Mouse (Mus musculus): Measurements from ENCODE around the gene Olfr1307. TPM values are rescaled to one million over a fixed set of nuclear protein-coding genes. Genes with fewer than 3 reads are reported as not detected.

The Olfr1307 gene
- polyA plus RNA-seq (2014; fragmentation: Nextera tagmentation; extraction: Ambion mirVana) = not detected in 2 replicates

DNA sequence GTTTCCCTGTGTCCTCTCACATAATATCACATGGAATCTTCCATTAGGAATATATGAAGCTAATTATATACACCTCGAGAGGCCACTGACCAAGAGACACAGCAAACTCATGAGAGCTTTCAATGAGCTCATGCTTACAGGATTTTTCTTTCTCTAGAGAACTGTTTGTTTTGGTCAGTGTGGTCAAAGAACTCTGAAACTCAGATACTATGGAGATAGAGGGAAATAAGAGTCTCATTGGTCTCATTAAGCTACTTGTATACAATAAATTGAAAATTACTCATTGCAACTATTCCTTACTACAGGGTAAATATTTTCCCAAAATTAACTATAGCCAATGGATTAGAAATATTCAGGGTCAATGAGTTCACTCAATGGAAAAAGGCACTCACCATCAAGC is at the start of gene Olfr1307:
Olfr1307 (minus strand) TSS at position 101 of the 400 bp plus-strand sequence.
- Histone ChIP-seq H3K4me1 (ENCODE audit: control insufficient read depth, insufficient read depth, low read length) (no peaks in the 10 kb centered on the region), H3K9me3 (ENCODE audit: control insufficient read depth, low read length) (no peaks in the 10 kb centered on the region), H3K27me3 (ENCODE audit: control insufficient read depth, insufficient read depth, low read length) (no peaks in the 10 kb centered on the region), H3K9ac (ENCODE audit: low read depth, low read length) (no peak within 1 kb of the TSS), H3K36me3 (ENCODE audit: control insufficient read depth, insufficient read depth, low read length) (no peaks in the 10 kb centered on the region), H3K4me3 (ENCODE audit: low read length) (no peak within 1 kb of the TSS), H3K27ac (ENCODE audit: low read depth, low read length) (no peak within 1 kb of the TSS), H3K4me2 (replicated peaks; ENCODE audit: low read depth, low read length) (no peak within 1 kb of the TSS)
- WGBS = 85% methylated on average over 1 of the region's 1 CpGs
- no peak for ATAC-seq (ENCODE audit: low FRiP score, low TSS enrichment)

DNA sequence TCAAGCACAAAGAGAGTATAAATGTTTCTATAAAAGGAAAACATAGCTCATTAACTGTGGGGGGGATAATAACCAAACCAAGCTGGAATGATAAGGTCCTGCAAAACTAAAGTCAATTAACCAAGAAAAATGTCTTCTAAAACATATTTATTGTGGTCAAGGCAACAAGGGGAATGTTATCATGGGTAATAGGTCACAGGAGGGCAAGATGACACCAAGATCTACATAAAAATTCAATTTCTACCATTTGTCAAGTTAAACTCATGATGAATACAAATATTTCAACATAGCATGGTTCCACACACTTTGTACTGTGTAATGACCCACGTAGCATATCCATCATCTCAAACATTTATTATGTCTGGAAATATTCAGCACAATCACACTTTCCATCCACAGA is 40.9 kb upstream of the Olfr1307 start, which contains the start of gene Olfr1309:
Olfr1309 (minus strand) TSS at position 101 of the 400 bp plus-strand sequence.
- no peak within 1 kb of the TSS for H3K4me2 ChIP-seq (replicated peaks; ENCODE audit: low read depth, low read length)
- H3K4me3 ChIP-seq (ENCODE audit: low read length) = no peak within 1 kb of the TSS
- H3K4me1 ChIP-seq (ENCODE audit: control insufficient read depth, insufficient read depth, low read length) = no peaks in the 10 kb centered on the region
- H3K36me3 ChIP-seq (ENCODE audit: control insufficient read depth, insufficient read depth, low read length) = no peaks in the 10 kb centered on the region
- WGBS = 64% methylated on average over 1 of the region's 1 CpGs
- H3K9ac ChIP-seq (ENCODE audit: low read depth, low read length) = no peak within 1 kb of the TSS
- H3K27me3 ChIP-seq (ENCODE audit: control insufficient read depth, insufficient read depth, low read length) = no peaks in the 10 kb centered on the region
- no peaks in the 10 kb centered on the region for H3K9me3 ChIP-seq (ENCODE audit: control insufficient read depth, low read length)
- no peak within 1 kb of the TSS for H3K27ac ChIP-seq (ENCODE audit: low read depth, low read length)
- ATAC-seq (ENCODE audit: low FRiP score, low TSS enrichment) = no peak

DNA sequence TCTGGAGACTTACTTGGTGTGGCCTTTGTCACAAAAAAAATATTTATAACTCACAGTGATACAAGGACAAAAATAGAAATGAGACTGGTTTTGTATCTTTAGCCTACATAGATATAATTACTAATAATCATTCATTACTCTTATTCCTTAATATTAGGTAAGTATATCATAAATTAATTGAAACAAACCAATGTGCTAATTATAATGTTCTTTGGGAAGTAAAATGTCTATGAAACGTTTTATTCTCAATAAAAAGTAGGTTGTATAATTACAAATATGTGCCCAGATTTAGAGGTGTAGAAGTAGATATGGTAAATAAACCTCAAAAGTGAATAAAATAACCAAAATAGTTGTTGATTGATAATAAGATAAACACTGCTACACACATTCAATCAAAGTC is 15.6 kb upstream of the Olfr1307 start, which contains the start of gene Olfr1308:
Olfr1308 (minus strand) TSS at position 101 of the 400 bp plus-strand sequence.
- H3K27ac ChIP-seq (ENCODE audit: low read depth, low read length) = no peak within 1 kb of the TSS
- no peak within 1 kb of the TSS for H3K4me2 ChIP-seq (replicated peaks; ENCODE audit: low read depth, low read length)
- no peak within 1 kb of the TSS for H3K4me3 ChIP-seq (ENCODE audit: low read length)
- ATAC-seq (ENCODE audit: low FRiP score, low TSS enrichment) = no peak
- no peaks in the 10 kb centered on the region for H3K27me3 ChIP-seq (ENCODE audit: control insufficient read depth, insufficient read depth, low read length)
- WGBS = 67% methylated on average over 1 of the region's 1 CpGs
- no peak within 1 kb of the TSS for H3K9ac ChIP-seq (ENCODE audit: low read depth, low read length)
- no peaks in the 10 kb centered on the region for H3K9me3 ChIP-seq (ENCODE audit: control insufficient read depth, low read length)
- no peaks in the 10 kb centered on the region for H3K4me1 ChIP-seq (ENCODE audit: control insufficient read depth, insufficient read depth, low read length)
- no peaks in the 10 kb centered on the region for H3K36me3 ChIP-seq (ENCODE audit: control insufficient read depth, insufficient read depth, low read length)

DNA sequence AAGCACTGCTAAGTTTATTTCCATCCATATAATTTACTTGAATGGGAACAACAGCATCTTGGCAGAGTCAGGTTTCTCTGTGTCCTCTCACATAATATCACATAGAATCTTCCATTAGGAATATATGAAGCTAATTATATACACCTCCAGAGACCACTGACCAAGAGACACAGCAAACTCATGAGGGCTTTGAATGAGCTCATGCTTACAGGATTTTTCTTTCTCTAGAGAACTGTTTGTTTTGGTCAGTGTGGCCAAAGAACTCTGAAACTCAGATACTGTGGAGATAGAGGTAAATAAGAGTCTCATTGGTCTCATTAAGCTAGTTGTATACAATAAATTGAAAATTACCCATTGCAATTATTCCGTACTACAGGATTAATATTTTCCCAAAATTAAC is 33.1 kb downstream of the Olfr1307 start, which contains the start of gene Olfr1306:
Olfr1306 (minus strand) TSS at position 101 of the 400 bp plus-strand sequence.
- no peak within 1 kb of the TSS for H3K9ac ChIP-seq (ENCODE audit: low read depth, low read length)
- no peaks in the 10 kb centered on the region for H3K36me3 ChIP-seq (ENCODE audit: control insufficient read depth, insufficient read depth, low read length)
- ATAC-seq (ENCODE audit: low FRiP score, low TSS enrichment) = no peak
- H3K27me3 ChIP-seq (ENCODE audit: control insufficient read depth, insufficient read depth, low read length) = no peaks in the 10 kb centered on the region
- no peak within 1 kb of the TSS for H3K4me2 ChIP-seq (replicated peaks; ENCODE audit: low read depth, low read length)
- no peak within 1 kb of the TSS for H3K27ac ChIP-seq (ENCODE audit: low read depth, low read length)
- no peaks in the 10 kb centered on the region for H3K4me1 ChIP-seq (ENCODE audit: control insufficient read depth, insufficient read depth, low read length)
- H3K9me3 ChIP-seq (ENCODE audit: control insufficient read depth, low read length) = no peaks in the 10 kb centered on the region; the same call in 1 of the 2 replicates
- H3K4me3 ChIP-seq (ENCODE audit: low read length) = no peak within 1 kb of the TSS
- WGBS = 82% methylated on average over 1 of the region's 1 CpGs

Other genes with a start within 250 kb of the Olfr1307 start
- gene Olfr1301, start 198.4 kb downstream of the Olfr1307 start, polyA plus RNA-seq (2014; fragmentation: Nextera tagmentation; extraction: Ambion mirVana) = not detected in 2 replicates
- gene Olfr1302, start 172.0 kb downstream of the Olfr1307 start, polyA plus RNA-seq (2014; fragmentation: Nextera tagmentation; extraction: Ambion mirVana) = not detected in 2 replicates
- gene Olfr1303, start 129.1 kb downstream of the Olfr1307 start, polyA plus RNA-seq (2014; fragmentation: Nextera tagmentation; extraction: Ambion mirVana) = not detected in 2 replicates
- gene Olfr1305, start 72.3 kb downstream of the Olfr1307 start, polyA plus RNA-seq (2014; fragmentation: Nextera tagmentation; extraction: Ambion mirVana) = not detected in 2 replicates
- gene Olfr1306, start 33.2 kb downstream of the Olfr1307 start, polyA plus RNA-seq (2014; fragmentation: Nextera tagmentation; extraction: Ambion mirVana) = not detected in 2 replicates
- gene Olfr1308, start 15.5 kb upstream of the Olfr1307 start, polyA plus RNA-seq (2014; fragmentation: Nextera tagmentation; extraction: Ambion mirVana) = not detected in 2 replicates
- gene Olfr1309, start 40.8 kb upstream of the Olfr1307 start, polyA plus RNA-seq (2014; fragmentation: Nextera tagmentation; extraction: Ambion mirVana) = not detected in 2 replicates
- not detected in 2 replicates for gene Olfr1310, start 63.3 kb upstream of the Olfr1307 start, polyA plus RNA-seq (2014; fragmentation: Nextera tagmentation; extraction: Ambion mirVana)
- not detected in 2 replicates for gene Olfr1311, start 75.0 kb upstream of the Olfr1307 start, polyA plus RNA-seq (2014; fragmentation: Nextera tagmentation; extraction: Ambion mirVana)
- not detected in 2 replicates for gene Olfr1312, start 100.8 kb upstream of the Olfr1307 start, polyA plus RNA-seq (2014; fragmentation: Nextera tagmentation; extraction: Ambion mirVana)
- gene Olfr1313, start 128.4 kb upstream of the Olfr1307 start, polyA plus RNA-seq (2014; fragmentation: Nextera tagmentation; extraction: Ambion mirVana) = not detected in 2 replicates
- gene Olfr1314, start 147.3 kb upstream of the Olfr1307 start, polyA plus RNA-seq (2014; fragmentation: Nextera tagmentation; extraction: Ambion mirVana) = not detected in 2 replicates
- not detected in 2 replicates for gene Olfr1315-ps1, start 166.0 kb upstream of the Olfr1307 start, polyA plus RNA-seq (2014; fragmentation: Nextera tagmentation; extraction: Ambion mirVana)
- gene Olfr1316, start 185.5 kb upstream of the Olfr1307 start, polyA plus RNA-seq (2014; fragmentation: Nextera tagmentation; extraction: Ambion mirVana) = not detected in 2 replicates
- not detected in 2 replicates for gene Olfr1317, start 190.9 kb upstream of the Olfr1307 start, polyA plus RNA-seq (2014; fragmentation: Nextera tagmentation; extraction: Ambion mirVana)
- 0.09 TPM in 1 of 2 replicates, not detected in the other for gene Olfr1318, start 204.8 kb upstream of the Olfr1307 start, polyA plus RNA-seq (2014; fragmentation: Nextera tagmentation; extraction: Ambion mirVana)

Measured in kidney, embryonic 14.5 days (tissue).